Mouse (Mus musculus) liver, embryonic 11.5 days (tissue): ENCODE measurements around the gene Slc46a1. TPM values are rescaled to one million over a fixed set of nuclear protein-coding genes. Genes with fewer than 3 reads are reported as not detected.

Experiments used
- ATAC-seq: fragments of 200-750 bp; cut with Nextera tagmentation; replicated peaks from 2 replicates; pipeline ENCODE4 v1.8.0; 2017; ENCODE audit warnings: moderate number of reproducible peaks, mild to moderate bottlenecking, moderate TSS enrichment, moderate library complexity; ENCODE audit not compliant: low FRiP score
- DNase-seq: peaks from one replicate; pipeline ENCODE4 v3.0.0-alpha.2; 2017; ENCODE audit warnings: low spot score
- H3K27ac ChIP-seq: fragments of 300-500 bp; sonication (generic); 2 replicates; pipeline ENCODE4 v1.5.1; 2014; ENCODE audit warnings: mild to moderate bottlenecking, low read depth, low read length, control low read depth
- H3K27me3 ChIP-seq: fragments of 300-500 bp; sonication (generic); replicated peaks from 2 replicates; pipeline ENCODE4 v1.6.1; 2014; ENCODE audit warnings: low read length, mixed read lengths; ENCODE audit not compliant: control insufficient read depth, insufficient read depth
- H3K36me3 ChIP-seq: fragments of 300-500 bp; sonication (generic); 2 replicates; pipeline ENCODE4 v1.6.1; 2014; ENCODE audit warnings: mild to moderate bottlenecking, low read length, moderate library complexity, mixed read lengths; ENCODE audit not compliant: control insufficient read depth, insufficient read depth
- H3K4me1 ChIP-seq: fragments of 300-500 bp; sonication (generic); replicated peaks from 2 replicates; pipeline ENCODE4 v1.6.1; 2014; ENCODE audit warnings: low read length, mixed read lengths; ENCODE audit not compliant: control insufficient read depth, insufficient read depth
- H3K4me2 ChIP-seq: fragments of 300-500 bp; sonication (generic); 2 replicates; pipeline ENCODE4 v1.6.1; 2014; ENCODE audit warnings: mild to moderate bottlenecking, control low read depth, moderate library complexity
- H3K4me3 ChIP-seq: fragments of 300-500 bp; sonication (generic); 2 replicates; pipeline ENCODE4 v1.5.1; 2014; ENCODE audit warnings: low read depth, low read length, control low read depth
- H3K9ac ChIP-seq: fragments of 300-500 bp; sonication (generic); 2 replicates; pipeline ENCODE4 v1.6.1; 2014; ENCODE audit warnings: low read depth, low read length, control low read depth
- H3K9me3 ChIP-seq: fragments of 300-500 bp; sonication (generic); 2 replicates; pipeline ENCODE4 v1.6.1; 2016; ENCODE audit warnings: low read length, inconsistent platforms, mixed read lengths; ENCODE audit not compliant: control insufficient read depth
- WGBS: fragments of 180-500 bp; shearing (Covaris S2); extraction: QIAGEN DNeasy Blood & Tissue Kit; methylation state at CpG from one replicate; pipeline ENCODE4 v1.1.7; 2014; 5-methylcytosine and 5-hydroxymethylcytosine counted together
- polyA plus RNA-seq: library from polyadenylated mRNA; unstranded; fragments of >200 nt; fragmentation: Nextera tagmentation; extraction: Ambion mirVana; gene quantifications from 2 replicates; pipeline ENCODE4 v1.2.1, GENCODE M21; 2014

The Slc46a1 gene
- polyA plus RNA-seq, 1 experiment from 2014 or later: 9.8 TPM

DNA sequence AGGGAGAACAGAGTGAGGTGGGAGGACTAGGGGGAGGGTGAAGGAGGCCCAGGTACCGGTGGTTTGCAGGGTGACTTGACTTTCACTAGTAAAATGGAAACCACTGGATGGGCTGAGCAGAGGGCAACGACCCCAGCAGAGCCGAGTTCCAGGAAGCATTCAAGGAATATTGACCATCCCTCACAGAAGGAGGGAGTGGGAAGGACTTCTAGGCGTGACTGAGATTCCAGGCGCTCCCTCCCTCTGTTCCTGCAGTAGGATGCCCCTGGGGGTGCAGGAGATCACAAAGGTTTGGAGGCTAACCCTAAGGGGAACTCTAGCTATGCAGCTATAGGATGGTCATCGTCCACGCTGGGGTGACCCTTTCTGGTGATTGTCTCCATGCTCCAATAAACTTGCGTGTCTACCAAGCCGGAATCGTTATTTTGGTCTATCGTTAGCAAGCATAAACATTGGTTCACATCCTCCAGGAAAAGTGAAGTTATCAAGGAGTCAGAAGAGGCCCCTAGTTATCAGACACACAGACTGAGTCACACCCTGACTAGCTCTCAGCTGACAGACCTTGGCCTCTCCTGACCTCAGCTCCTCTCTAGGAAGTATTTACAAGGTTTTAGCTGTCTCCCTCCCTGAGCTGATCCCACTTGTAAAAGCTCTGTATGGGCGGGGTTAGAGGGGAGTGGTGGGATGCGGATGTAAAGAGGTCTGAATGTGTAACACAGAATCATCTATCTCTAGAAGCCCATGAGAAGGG lies 2.0 kb upstream of the Slc46a1 start:
- no peak overlapping the region for H3K9ac ChIP-seq
- no peaks in the 10 kb centered on the region for H3K9me3 ChIP-seq
- ATAC-seq (0 out of 2 replicates have a peak, but pooled peaks have one; percentile 51), DNase-seq (no peak)
- H3K27ac ChIP-seq: no peak overlapping the region
- 53% methylated on average over 13 of the region's 13 CpGs for WGBS
- H3K4me2 ChIP-seq: peak overlapping the region; percentile 28
- H3K4me1 ChIP-seq: peaks cover 24% of the 10 kb centered on the region
- H3K4me3 ChIP-seq: no peak overlapping the region
- no peaks in the 10 kb centered on the region for H3K36me3 ChIP-seq
- H3K27me3 ChIP-seq: no peaks in the 10 kb centered on the region

- 53% methylated on average over 9 of the region's 9 CpGs for WGBS
- peak overlapping the region; percentile 76 for H3K4me3 ChIP-seq
- no peak for ATAC-seq
- no peak for DNase-seq
- H3K9ac ChIP-seq: no peak overlapping the region; the same call in 1 of the 2 replicates
- H3K27ac ChIP-seq: no peak overlapping the region
- H3K9me3 ChIP-seq: no peaks in the 10 kb centered on the region
- H3K36me3 ChIP-seq: no peaks in the 10 kb centered on the region
- H3K27me3 ChIP-seq: no peaks in the 10 kb centered on the region
- peak overlapping the region; percentile 100 for H3K4me2 ChIP-seq
- peaks cover 24% of the 10 kb centered on the region for H3K4me1 ChIP-seq
Measured at GRCm38 (mm10) chr11:78465116-78465515, 381 bp upstream of the Slc46a1 start.

- WGBS: 75% methylated on average over 23 of the region's 23 CpGs
- Histone ChIP-seq H3K27ac (peak overlapping the region; percentile 69; the same call in 1 of the 2 replicates), H3K27me3 (no peaks in the 10 kb centered on the region), H3K9ac (peak overlapping the region; percentile 83), H3K4me1 (peaks cover 24% of the 10 kb centered on the region), H3K4me2 (peak overlapping the region; percentile 100), H3K9me3 (no peaks in the 10 kb centered on the region), H3K36me3 (no peaks in the 10 kb centered on the region), H3K4me3 (peak overlapping the region; percentile 76)
- no peak for DNase-seq
- 0 out of 2 replicates have a peak, but pooled peaks have one; percentile 10 for ATAC-seq
Measured at GRCm38 (mm10) chr11:78466242-78466912, 880 bp downstream of the Slc46a1 start.

DNA sequence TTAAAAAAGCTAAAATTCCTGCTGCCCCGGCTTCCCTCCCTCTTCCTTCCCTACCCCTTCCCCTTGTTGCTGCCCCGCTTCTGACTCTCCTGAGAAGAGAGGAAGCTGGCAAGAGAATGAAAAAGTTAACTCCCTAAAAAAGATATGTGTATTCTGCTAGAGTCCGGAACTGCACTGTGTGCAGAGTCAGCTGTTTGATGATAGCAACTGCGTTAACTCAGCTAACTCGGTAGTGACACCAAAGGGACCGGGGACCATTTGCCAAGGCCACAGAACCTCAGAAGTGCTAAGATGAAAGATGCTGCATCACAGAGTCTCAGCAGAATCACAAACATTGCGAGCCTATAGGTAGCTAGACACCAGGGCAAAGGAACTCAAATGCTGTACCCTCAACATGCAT lies 2.0 kb downstream of the Slc46a1 start:
- no peak overlapping the region for H3K4me3 ChIP-seq
- WGBS: 67% methylated on average over 7 of the region's 7 CpGs
- H3K27me3 ChIP-seq: no peaks in the 10 kb centered on the region
- no peak for DNase-seq
- H3K4me1 ChIP-seq: peaks cover 24% of the 10 kb centered on the region
- H3K9me3 ChIP-seq: no peaks in the 10 kb centered on the region
- no peaks in the 10 kb centered on the region for H3K36me3 ChIP-seq
- no peak for ATAC-seq
- H3K9ac ChIP-seq: no peak overlapping the region
- H3K4me2 ChIP-seq: no peak overlapping the region
- no peak overlapping the region for H3K27ac ChIP-seq

- ATAC-seq (no peak), DNase-seq (no peak)
- Histone ChIP-seq H3K9ac (no peak overlapping the region), H3K4me3 (no peak overlapping the region), H3K27me3 (no peaks in the 10 kb centered on the region), H3K4me1 (peaks cover 24% of the 10 kb centered on the region), H3K36me3 (no peaks in the 10 kb centered on the region), H3K9me3 (no peaks in the 10 kb centered on the region), H3K27ac (no peak overlapping the region), H3K4me2 (no peak overlapping the region)
- 30% methylated on average over 3 of the region's 3 CpGs for WGBS
Measured at GRCm38 (mm10) chr11:78467932-78468331, 2.4 kb downstream of the Slc46a1 start.

DNA sequence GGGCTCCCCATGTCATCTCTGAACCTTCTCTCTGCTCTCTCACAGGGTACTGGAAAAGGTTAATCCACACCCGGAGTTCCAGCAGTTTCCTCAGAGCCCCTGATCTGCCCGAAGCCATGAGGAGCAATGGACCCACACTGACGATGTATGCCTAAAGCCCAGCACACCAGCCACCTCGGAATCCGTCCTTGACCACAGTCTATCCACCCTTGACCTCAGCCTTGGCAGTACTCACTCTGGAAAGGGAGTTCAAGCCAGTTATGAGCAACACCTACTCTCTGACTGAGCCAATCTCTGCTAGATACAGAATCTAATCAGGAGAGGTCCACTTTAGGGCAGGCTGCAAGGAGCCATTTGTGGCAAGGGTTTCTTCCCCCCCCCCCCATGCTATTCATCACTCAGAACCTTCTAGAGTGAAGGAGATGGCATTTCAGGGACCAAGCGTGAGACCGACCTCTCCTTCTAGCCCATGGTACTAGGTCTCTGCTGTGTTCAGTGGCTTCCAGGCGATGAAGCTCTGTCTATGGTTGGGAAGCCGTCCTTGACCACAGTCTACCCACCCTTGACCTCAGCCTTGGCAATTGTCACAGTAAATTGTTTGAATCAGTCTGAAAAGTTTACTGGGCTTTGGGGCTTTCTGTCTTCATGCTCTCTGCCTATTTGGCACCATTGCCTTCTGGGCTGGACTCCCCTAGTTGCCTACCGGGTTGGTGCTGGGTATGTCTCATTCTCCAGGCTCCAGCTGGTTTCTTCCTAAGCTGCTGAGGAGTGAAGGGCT lies 6.0 kb downstream of the Slc46a1 start:
- H3K4me1 ChIP-seq: peaks cover under 1% of the 10 kb centered on the region; the same call in 1 of the 2 replicates
- H3K4me3 ChIP-seq: no peak overlapping the region
- H3K4me2 ChIP-seq: no peak overlapping the region
- no peak overlapping the region for H3K27ac ChIP-seq
- H3K9me3 ChIP-seq: no peaks in the 10 kb centered on the region
- no peak overlapping the region for H3K9ac ChIP-seq
- DNase-seq (no peak), ATAC-seq (no peak)
- H3K36me3 ChIP-seq: no peaks in the 10 kb centered on the region
- WGBS: 83% methylated on average over 10 of the region's 10 CpGs
- no peaks in the 10 kb centered on the region for H3K27me3 ChIP-seq

DNA sequence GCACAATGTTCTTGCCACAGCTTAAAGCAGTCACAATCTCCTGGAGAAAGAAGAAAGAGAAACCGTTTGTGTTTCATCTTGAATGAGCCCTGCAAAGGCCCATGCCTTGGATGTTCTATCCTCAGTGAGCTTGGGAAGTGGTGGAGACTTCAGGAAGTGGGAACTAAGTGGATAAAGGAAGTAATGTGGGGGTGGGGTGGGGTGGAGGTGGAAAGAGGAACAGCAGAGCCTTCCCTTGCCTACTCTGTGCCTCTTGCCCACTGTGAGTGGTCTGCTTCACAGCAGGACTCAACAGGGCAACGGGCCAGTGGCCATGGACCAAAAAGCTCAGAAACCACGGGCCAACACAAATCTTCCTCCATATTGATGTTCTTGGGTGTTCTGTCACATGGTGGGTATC lies 9.8 kb downstream of the Slc46a1 start:
- H3K9ac ChIP-seq: no peak overlapping the region
- ATAC-seq: no peak
- no peaks in the 10 kb centered on the region for H3K36me3 ChIP-seq
- 57% methylated on average over 3 of the region's 3 CpGs for WGBS
- no peaks in the 10 kb centered on the region for H3K4me1 ChIP-seq
- no peak overlapping the region for H3K4me3 ChIP-seq
- H3K9me3 ChIP-seq: no peaks in the 10 kb centered on the region
- H3K27ac ChIP-seq: no peak overlapping the region
- H3K27me3 ChIP-seq: no peaks in the 10 kb centered on the region
- DNase-seq: no peak
- no peak overlapping the region for H3K4me2 ChIP-seq

- Histone ChIP-seq H3K4me2 (no peak overlapping the region), H3K27me3 (peaks cover 40% of the 10 kb centered on the region), H3K4me1 (no peaks in the 10 kb centered on the region), H3K27ac (no peak overlapping the region), H3K36me3 (no peaks in the 10 kb centered on the region), H3K9me3 (no peaks in the 10 kb centered on the region), H3K4me3 (no peak overlapping the region), H3K9ac (no peak overlapping the region)
- ATAC-seq (no peak), DNase-seq (no peak)
- 41% methylated on average over 7 of the region's 7 CpGs for WGBS
Measured at GRCm38 (mm10) chr11:78483639-78484038, 18.1 kb downstream of the Slc46a1 start.
